Mouse (Mus musculus) T-cell, adult 2 months (primary cell): ENCODE results near the gene Ccnd3.
"Not testable (repeated sequence)": the region's sequence is repeated elsewhere in the genome, so short reads cannot be mapped to it uniquely, and the experiment has no call there.

Experiments
- DNase-seq: peaks from one replicate; pipeline ENCODE4 v3.0.0; 2022; ENCODE audit warnings: low spot score

The Ccnd3 gene

GRCm38 (mm10) chr17:47618556-47619311, 113.9 kb downstream of the Ccnd3 start:
- DNase-seq = no peak

GRCm38 (mm10) chr17:47622912-47623554, 118.2 kb downstream of the Ccnd3 start:
- no peak for DNase-seq

- not testable (repeated sequence) for DNase-seq
Observed at GRCm38 (mm10) chr17:47624572-47624971, 119.7 kb downstream of the Ccnd3 start.

- no peak for DNase-seq
Observed at GRCm38 (mm10) chr17:47625088-47625487, 120.2 kb downstream of the Ccnd3 start.

GRCm38 (mm10) chr17:47626031-47626430, 121.2 kb downstream of the Ccnd3 start:
- no peak for DNase-seq

GRCm38 (mm10) chr17:47627791-47628190, 122.9 kb downstream of the Ccnd3 start:
- no peak for DNase-seq

- peak; percentile 94 for DNase-seq
Observed at GRCm38 (mm10) chr17:47628851-47629676, 124.2 kb downstream of the Ccnd3 start.

- DNase-seq = no peak
Observed at GRCm38 (mm10) chr17:47629717-47630677, 125.1 kb downstream of the Ccnd3 start.

GRCm38 (mm10) chr17:47630678-47631065, 125.8 kb downstream of the Ccnd3 start, which contains the start of gene Usp49:
Gene Usp49, plus strand, starts transcription at chr17:47630690.
- no peak for DNase-seq

GRCm38 (mm10) chr17:47632181-47632840, 127.5 kb downstream of the Ccnd3 start:
- DNase-seq = no peak

GRCm38 (mm10) chr17:47633999-47634770, 129.3 kb downstream of the Ccnd3 start:
- DNase-seq = no peak

GRCm38 (mm10) chr17:47642992-47643391, 138.1 kb downstream of the Ccnd3 start:
- DNase-seq = no peak

GRCm38 (mm10) chr17:47646683-47647082, 141.8 kb downstream of the Ccnd3 start:
- DNase-seq = peak; percentile 64

GRCm38 (mm10) chr17:47648966-47649365, 144.1 kb downstream of the Ccnd3 start:
- no peak for DNase-seq
